Mouse (Mus musculus) heart, postnatal 0 days (tissue): ENCODE measurements around the gene Plcl2.

Experiments used
- CTCF ChIP-seq: IDR thresholded peaks from 2 replicates; pipeline ENCODE4 v1.5.1; 2016; ENCODE audit warnings: antibody characterized with exemption, control low read depth, low read depth
- EP300 ChIP-seq: IDR thresholded peaks from 2 replicates; pipeline ENCODE4 v1.6.1; 2016; ENCODE audit warnings: antibody characterized with exemption, low read depth

GRCm38 (mm10) chr17:50628716-50629115, 119.5 kb downstream of the Plcl2 start:
- TF ChIP-seq CTCF: peak; percentile 55
- no peak for TF ChIP-seq EP300
